Mouse (Mus musculus) spleen, postnatal 4 days (tissue): ENCODE measurements around the gene Akr1d1.
A peak's percentile ranks its signal among the peaks of the same experiment; 100 is the strongest.

Source experiments
- DNase-seq, 2 experiments: peaks; one replicate each; pipeline ENCODE4 v3.0.0; 2022; ENCODE audit warnings: low spot score in 2 of 2

Akr1d1 gene

GRCm38 (mm10) chr6:37529940-37530339 lies at the start of gene Akr1d1:
TSS of gene Akr1d1 (plus strand) at chr6:37530173.
- DNase-seq: peak in 1 of 2 experiments; percentile 22

- DNase-seq: no peak
These were observed 48.8 kb upstream of the Akr1d1 start for GRCm38 (mm10) chr6:37481147-37481546.

- peak in 1 of 2 experiments; percentile 26 for DNase-seq
These were observed 46.7 kb upstream of the Akr1d1 start for GRCm38 (mm10) chr6:37483262-37483661.

GRCm38 (mm10) chr6:37484588-37485070 lies 45.3 kb upstream of the Akr1d1 start:
- no peak for DNase-seq

- no peak for DNase-seq
These were observed 43.5 kb upstream of the Akr1d1 start for GRCm38 (mm10) chr6:37486502-37486901.

GRCm38 (mm10) chr6:37492241-37492640 lies 37.7 kb upstream of the Akr1d1 start:
- no peak for DNase-seq

- DNase-seq: no peak
These were observed 35.0 kb upstream of the Akr1d1 start for GRCm38 (mm10) chr6:37494957-37495356.

GRCm38 (mm10) chr6:37496866-37497265 lies 33.1 kb upstream of the Akr1d1 start:
- no peak for DNase-seq

- no peak for DNase-seq
These were observed 24.4 kb upstream of the Akr1d1 start for GRCm38 (mm10) chr6:37505588-37505987.

GRCm38 (mm10) chr6:37506909-37507515 lies 23.0 kb upstream of the Akr1d1 start:
- DNase-seq: no peak

GRCm38 (mm10) chr6:37510786-37511185 lies 19.2 kb upstream of the Akr1d1 start:
- peak in 1 of 2 experiments; percentile 6 for DNase-seq

GRCm38 (mm10) chr6:37520631-37521375 lies 9.2 kb upstream of the Akr1d1 start:
- peak in 1 of 2 experiments; percentile 50 for DNase-seq

- DNase-seq: peak in 1 of 2 experiments; percentile 14
These were observed 2.1 kb downstream of the Akr1d1 start for GRCm38 (mm10) chr6:37532036-37532435.

GRCm38 (mm10) chr6:37536831-37537230 lies 6.9 kb downstream of the Akr1d1 start:
- DNase-seq: no peak

- DNase-seq: no peak
These were observed 7.8 kb downstream of the Akr1d1 start for GRCm38 (mm10) chr6:37537801-37538200.

- DNase-seq: peak in 1 of 2 experiments; percentile 6
These were observed 8.8 kb downstream of the Akr1d1 start for GRCm38 (mm10) chr6:37538792-37539191.

GRCm38 (mm10) chr6:37539403-37539802 lies 9.4 kb downstream of the Akr1d1 start:
- DNase-seq: peak in 1 of 2 experiments; percentile 29

GRCm38 (mm10) chr6:37540113-37540512 lies 10.1 kb downstream of the Akr1d1 start:
- DNase-seq: no peak

GRCm38 (mm10) chr6:37541171-37541570 lies 11.2 kb downstream of the Akr1d1 start:
- DNase-seq: peak in 1 of 2 experiments; percentile 24

- peak in 1 of 2 experiments; percentile 9 for DNase-seq
These were observed 12.2 kb downstream of the Akr1d1 start for GRCm38 (mm10) chr6:37542145-37542544.

- peak in 1 of 2 experiments; percentile 20 for DNase-seq
These were observed 22.8 kb downstream of the Akr1d1 start for GRCm38 (mm10) chr6:37552760-37553159.

GRCm38 (mm10) chr6:37553926-37554325 lies 24.0 kb downstream of the Akr1d1 start:
- no peak for DNase-seq

GRCm38 (mm10) chr6:37554327-37554726 lies 24.4 kb downstream of the Akr1d1 start:
- DNase-seq: no peak
